Mouse (Mus musculus) ES-E14 (cell line): Measurements from ENCODE around the gene Becn1. TPM values are rescaled to one million over a fixed set of nuclear protein-coding genes. Genes with fewer than 3 reads are reported as not detected.

ENCODE experiments used
- DNase-seq: peaks from one replicate; pipeline ENCODE4 v3.0.0-alpha.2; 2013; ENCODE audit warnings: low read depth, low spot score
- H3K27ac ChIP-seq: 2 replicates; pipeline ENCODE4 v1.5.1; 2012; ENCODE audit warnings: low read depth, mild to moderate bottlenecking, low read length, moderate library complexity, mixed read lengths; ENCODE audit not compliant: poor library complexity, insufficient read depth, severe bottlenecking
- H3K36me3 ChIP-seq: 2 replicates; pipeline ENCODE4 v1.6.1; 2012; ENCODE audit warnings: mild to moderate bottlenecking, low read length, moderate library complexity, mixed read lengths; ENCODE audit not compliant: control insufficient read depth, poor library complexity, insufficient read depth, severe bottlenecking
- H3K4me1 ChIP-seq, 2 experiments: fragments of 150-350 bp in 1 of 2; sonication (generic) in 1 of 2; 2 replicates each; pipeline ENCODE4 v1.6.1; 2012; ENCODE audit warnings: low read length in 2 of 2, mild to moderate bottlenecking in 1 of 2, mixed read lengths in 1 of 2; ENCODE audit not compliant: control insufficient read depth in 2 of 2, insufficient read depth in 2 of 2, poor library complexity in 1 of 2
- H3K4me3 ChIP-seq, 2 experiments: fragments of 150-350 bp in 1 of 2; sonication (generic) in 1 of 2; 2 replicates each; pipeline ENCODE4 v1.5.1; 2012; ENCODE audit warnings: low read length in 2 of 2, low read depth in 1 of 2, mild to moderate bottlenecking in 1 of 2, mixed read lengths in 1 of 2; ENCODE audit not compliant: insufficient read depth in 1 of 2, poor library complexity in 1 of 2, severe bottlenecking in 1 of 2
- H3K9ac ChIP-seq: 2 replicates; pipeline ENCODE4 v1.6.1; 2012; ENCODE audit warnings: low read depth, mild to moderate bottlenecking, low read length, mixed read lengths; ENCODE audit not compliant: poor library complexity, insufficient read depth, severe bottlenecking
- H3K9me3 ChIP-seq: fragments of 150-350 bp; sonication (generic); 2 replicates; pipeline ENCODE4 v1.6.1; 2012; ENCODE audit warnings: low read depth, mild to moderate bottlenecking, low read length; ENCODE audit not compliant: control insufficient read depth, insufficient read depth
- CHD2 ChIP-seq: IDR thresholded peaks from 2 replicates; pipeline ENCODE4 v1.6.1; 2014; ENCODE audit warnings: mild to moderate bottlenecking, low read depth, low read length, inconsistent platforms
- HCFC1 ChIP-seq: IDR thresholded peaks from 2 replicates; pipeline ENCODE4 v1.6.1; 2012; ENCODE audit warnings: low read length, inconsistent platforms, borderline replicate concordance; ENCODE audit not compliant: insufficient read depth
- MAFK ChIP-seq: IDR thresholded peaks from 2 replicates; pipeline ENCODE4 v1.6.1; 2014; ENCODE audit warnings: mild to moderate bottlenecking, low read depth, low read length, inconsistent platforms; ENCODE audit not compliant: insufficient read depth
- ZC3H11A ChIP-seq: IDR thresholded peaks from 2 replicates; pipeline ENCODE4 v1.6.1; 2012; ENCODE audit warnings: low read depth, mild to moderate bottlenecking, inconsistent platforms, low read length, borderline replicate concordance
- ZNF384 ChIP-seq: IDR thresholded peaks from 2 replicates; pipeline ENCODE4 v1.6.1; 2012; ENCODE audit warnings: low read depth, low read length, inconsistent platforms
- in situ Hi-C, 2 experiments: fragments of 600-800 bp; cut with MboI; formaldehyde crosslinking; loops; one replicate each; pipeline ENCODE4 v1.15.1; 2025; ENCODE audit warnings: low sequenced_read_pairs in 2 of 2, inconsistent platforms in 1 of 2; ENCODE audit not compliant: unreplicated experiment in 2 of 2
- total RNA-seq: library from RNA; depleted of rRNA; stranded (reverse); fragments of 300-350 nt; gene quantifications from 2 replicates; pipeline ENCODE4 v1.2.3, GENCODE M21; 2012

Gene Becn1
- total RNA-seq, 1 experiment, result 89.2 TPM

GRCm38 (mm10) chr11:101259261-101259712 lies 42.8 kb downstream of the Becn1 start:
- in situ Hi-C loops, result no loop called here
- Histone ChIP-seq H3K27ac (no peak overlapping the region), H3K4me3 (no peak overlapping the region), H3K9me3 (no peaks in the 10 kb centered on the region), H3K4me1 (peaks cover 0 to 23% of the 10 kb centered on the region in 2 experiments; a peak in 2 of 4 replicates), H3K36me3 (peaks cover 4% of the 10 kb centered on the region), H3K9ac (no peak overlapping the region)
- TF ChIP-seq HCFC1 (no peak), ZC3H11A (no peak), MAFK (no peak), CHD2 (no peak), ZNF384 (no peak)
- DNase-seq, result no peak

GRCm38 (mm10) chr11:101255826-101256775 lies 46.0 kb downstream of the Becn1 start:
- peaks cover 4% of the 10 kb centered on the region for H3K36me3 ChIP-seq
- no peak for DNase-seq
- H3K9ac ChIP-seq, result no peak overlapping the region
- H3K27ac ChIP-seq, result no peak overlapping the region
- H3K4me1 ChIP-seq, result peaks cover 0 to 4% of the 10 kb centered on the region in 2 experiments; a peak in 2 of 4 replicates
- in situ Hi-C loops, result no loop called here
- no peaks in the 10 kb centered on the region for H3K9me3 ChIP-seq
- TF ChIP-seq HCFC1 (no peak), ZNF384 (no peak), CHD2 (no peak), MAFK (no peak), ZC3H11A (no peak)
- no peak overlapping the region for H3K4me3 ChIP-seq

GRCm38 (mm10) chr11:101253613-101254389 lies 48.3 kb downstream of the Becn1 start, which contains the start of gene Vps25:
TSS of gene Vps25 (plus strand) at chr11:101253707.
- H3K9ac ChIP-seq, result peak within 1 kb of the TSS; percentile 88
- TF ChIP-seq MAFK (no peak), ZC3H11A (no peak), ZNF384 (no peak), HCFC1 (peak; percentile 85)
- peaks cover 2% of the 10 kb centered on the region; the same call in 1 of the 2 replicates for H3K36me3 ChIP-seq
- no peaks in the 10 kb centered on the region for H3K9me3 ChIP-seq
- peak; percentile 62 for DNase-seq
- H3K4me1 ChIP-seq, result no peaks in the 10 kb centered on the region
- H3K27ac ChIP-seq, result no peak within 1 kb of the TSS
- H3K4me3 ChIP-seq, result peak within 1 kb of the TSS; percentile 80 to 92
- in situ Hi-C loops, result no loop called here

GRCm38 (mm10) chr11:101252941-101253340 lies 49.1 kb downstream of the Becn1 start:
- DNase-seq, result no peak
- H3K27ac ChIP-seq, result no peak overlapping the region
- peaks cover 0 to 5% of the 10 kb centered on the region in 2 experiments; a peak in 1 of 4 replicates for H3K4me1 ChIP-seq
- no peaks in the 10 kb centered on the region for H3K9me3 ChIP-seq
- TF ChIP-seq ZC3H11A (no peak), CHD2 (no peak), MAFK (no peak), HCFC1 (no peak), ZNF384 (no peak)
- in situ Hi-C loops, result no loop called here
- peak overlapping the region; percentile 88; the same call in 1 of the 2 replicates for H3K9ac ChIP-seq
- peak overlapping the region; percentile 80 to 92 for H3K4me3 ChIP-seq
- peaks cover 2% of the 10 kb centered on the region; the same call in 1 of the 2 replicates for H3K36me3 ChIP-seq
